Mouse (Mus musculus) cortical plate, adult 2 months (tissue): ENCODE data around the gene Cpsf4.
"Not testable (repeated sequence)": the region's sequence is repeated elsewhere in the genome, so short reads cannot be mapped to it uniquely, and the experiment has no call there.

Source experiments
- CTCF ChIP-seq: fragments of 200-500 bp; IDR thresholded peaks from 2 replicates; pipeline ENCODE4 v1.5.1; 2011; ENCODE audit warnings: mild to moderate bottlenecking, control low read depth, low read length; ENCODE audit not compliant: insufficient read depth; ENCODE audit errors: extremely low read depth
- POLR2A ChIP-seq: fragments of 200-500 bp; IDR thresholded peaks from 2 replicates; pipeline ENCODE4 v1.6.1; 2011; ENCODE audit warnings: mild to moderate bottlenecking, low read length, control low read depth; ENCODE audit not compliant: insufficient read depth; ENCODE audit errors: extremely low read depth

- TF ChIP-seq CTCF, POLR2A: not testable (repeated sequence)
Measured at GRCm38 (mm10) chr5:145129773-145130172, 37.2 kb upstream of the Cpsf4 start.
